Mouse (Mus musculus) liver, embryonic 14.5 days (tissue): ENCODE data around the gene Tnip1.

Experiments used
- CTCF ChIP-seq: IDR thresholded peaks from 2 replicates; pipeline ENCODE4 v1.5.1; 2016; ENCODE audit warnings: antibody characterized with exemption, low read depth, control low read depth
- EP300 ChIP-seq: IDR thresholded peaks from 2 replicates; pipeline ENCODE4 v1.6.1; 2016; ENCODE audit warnings: antibody characterized with exemption, low read depth

DNA sequence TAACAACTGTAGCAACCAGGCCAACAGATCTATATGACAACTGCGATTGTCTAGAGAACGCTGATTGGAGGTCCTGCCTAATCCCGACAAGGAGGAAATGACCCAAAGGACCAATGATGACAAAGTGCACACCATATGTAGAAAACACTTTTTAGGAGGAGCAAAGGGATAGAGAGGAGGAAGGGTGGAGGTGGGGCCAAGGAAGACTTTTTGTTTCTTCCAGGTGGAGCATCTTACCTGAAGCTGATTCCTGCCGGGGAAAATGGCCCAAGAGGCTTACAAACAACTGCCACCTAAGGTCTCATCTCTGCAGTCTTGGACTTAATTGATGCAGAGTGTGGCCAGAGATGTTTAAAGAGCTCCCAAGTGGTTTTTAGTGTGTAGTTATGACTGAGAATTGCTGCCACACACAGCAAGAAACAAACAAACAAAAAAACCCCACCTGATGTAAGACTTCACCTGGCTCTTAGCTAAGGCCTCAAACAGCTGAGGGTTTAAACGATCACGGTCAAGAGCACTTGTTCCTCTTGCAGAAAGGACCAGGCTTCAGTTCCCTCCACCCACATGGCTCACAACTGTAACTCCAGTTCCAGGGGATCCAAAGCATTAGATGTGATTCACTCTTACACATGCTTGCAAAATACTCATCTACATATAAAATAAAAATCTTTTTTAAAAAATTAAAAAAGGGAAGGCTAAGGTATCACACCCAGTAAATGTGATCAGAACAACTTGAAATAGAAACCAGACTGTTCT is 97.2 kb downstream of the Tnip1 start:
- no peak for TF ChIP-seq CTCF
- TF ChIP-seq EP300 = no peak
